Mouse (Mus musculus) CD4-positive naive resting alpha-beta T cell, adult 76 days (primary cell): ENCODE results near the gene Phtf1. TPM values are rescaled to one million over a fixed set of nuclear protein-coding genes. Genes with fewer than 3 reads are reported as not detected.

Experiments used
- total RNA-seq: library from RNA; stranded (reverse); gene quantifications from one replicate; pipeline ENCODE4 v1.2.4, GENCODE M21; 2023

Gene Phtf1
- total RNA-seq = 37.0 TPM

GRCm38 (mm10) chr3:103967861-103968691 is at the start of gene Phtf1:
TSS of gene Phtf1 (plus strand) at chr3:103968110.

Other genes starting within 250 kb of the Phtf1 start
- 1.5 TPM for gene Olfml3, start 230.1 kb upstream of the Phtf1 start, total RNA-seq
- not detected for gene Gm10964, start 228.7 kb upstream of the Phtf1 start, total RNA-seq
- gene Hipk1, start 176.5 kb upstream of the Phtf1 start, total RNA-seq = 210 TPM
- gene Dclre1b, start 158.7 kb upstream of the Phtf1 start, total RNA-seq = 14.6 TPM
- 22.9 TPM for gene Ap4b1, start 158.6 kb upstream of the Phtf1 start, total RNA-seq
- gene Gm43064, start 158.5 kb upstream of the Phtf1 start, total RNA-seq = 0.59 TPM
- gene Bcl2l15, start 135.5 kb upstream of the Phtf1 start, total RNA-seq = 1.6 TPM
- gene Ptpn22, start 108.3 kb upstream of the Phtf1 start, total RNA-seq = 230 TPM
- gene Rsbn1, start 54.0 kb upstream of the Phtf1 start, total RNA-seq = 43.3 TPM